Mouse (Mus musculus) left cerebral cortex, adult 11 months (tissue): Measurements from ENCODE around the gene Gm17268.
A peak's percentile ranks its signal among the peaks of the same experiment; 100 is the strongest.

Experiments used
- DNase-seq: peaks from one replicate; pipeline ENCODE4 v3.0.0; 2022; ENCODE audit warnings: low spot score

Gene Gm17268

DNA sequence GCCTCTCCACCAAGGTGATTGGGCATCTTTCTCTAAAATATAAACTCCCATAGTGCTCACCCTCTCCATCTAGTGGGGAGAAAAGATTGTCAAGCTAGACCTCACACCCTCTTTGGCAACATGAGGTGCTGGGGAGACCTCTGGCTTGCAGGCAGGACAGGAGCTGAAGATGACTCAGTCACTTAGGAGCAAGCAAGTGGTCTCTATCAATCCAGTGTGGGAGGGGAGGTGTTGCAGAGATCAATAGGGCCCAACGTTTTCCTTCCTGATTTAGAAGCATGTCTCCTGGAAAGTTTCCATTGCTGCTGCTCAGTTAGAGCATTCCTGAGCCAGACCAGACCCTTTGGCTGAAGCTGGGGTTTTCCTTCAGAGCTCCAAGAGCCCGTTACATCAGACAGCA is at the start of gene Gm17268:
Gene Gm17268, minus strand, starts transcription at position 28 of the 400 bp plus-strand sequence.
- DNase-seq: no peak

- DNase-seq: no peak
Measured at GRCm38 (mm10) chr11:82084360-82084759, 46.0 kb upstream of the Gm17268 start.

DNA sequence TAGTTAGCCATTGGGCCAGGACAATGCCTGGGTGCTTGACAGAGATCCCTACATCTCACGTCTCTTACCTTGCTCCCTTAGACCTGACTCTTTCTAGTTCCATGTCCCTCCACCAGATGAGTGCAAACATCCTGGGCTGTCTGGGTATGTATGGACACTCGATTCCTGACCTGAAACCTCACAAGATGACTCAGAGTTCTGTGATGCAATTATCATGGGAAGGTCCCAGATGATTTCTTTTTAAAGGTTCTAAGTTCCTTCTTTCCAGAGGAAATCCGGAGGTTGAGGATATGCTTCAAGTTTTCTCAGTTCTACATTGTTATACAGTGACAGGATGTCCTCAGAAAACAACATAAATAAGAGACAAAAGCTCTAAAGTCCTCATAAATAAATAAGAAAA is 42.5 kb upstream of the Gm17268 start:
- no peak for DNase-seq

DNA sequence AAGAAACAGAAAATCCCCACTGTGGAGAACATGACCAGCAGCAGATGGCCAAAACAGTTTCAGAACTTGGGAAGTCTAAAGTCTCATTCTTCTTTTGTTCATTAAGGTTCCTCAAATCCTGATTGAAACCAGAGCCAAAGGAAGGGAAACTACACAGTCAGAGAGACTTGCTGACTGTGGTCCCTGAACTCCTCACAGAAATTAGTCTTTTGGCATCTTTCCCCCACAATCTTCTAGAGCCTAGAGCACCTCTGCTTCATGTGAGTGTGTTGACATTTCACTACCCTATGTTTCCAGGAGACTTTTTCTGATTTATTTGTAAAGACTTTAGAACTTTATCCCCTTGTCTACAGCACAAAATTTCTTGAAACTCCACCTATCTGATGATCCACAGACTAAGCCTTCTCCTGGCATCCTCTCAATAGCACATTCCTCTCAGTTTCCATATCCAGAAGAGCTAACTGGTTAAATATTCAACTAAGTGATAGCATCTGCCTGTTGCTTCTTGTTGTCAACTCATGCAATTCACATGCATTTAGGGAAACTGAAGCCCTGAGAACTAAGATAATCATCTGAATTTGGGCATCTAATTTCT is 39.9 kb upstream of the Gm17268 start:
- DNase-seq: no peak

- no peak for DNase-seq
Measured at GRCm38 (mm10) chr11:82077031-82077430, 38.7 kb upstream of the Gm17268 start.

GRCm38 (mm10) chr11:82073686-82074085 is 35.3 kb upstream of the Gm17268 start:
- DNase-seq: no peak

DNA sequence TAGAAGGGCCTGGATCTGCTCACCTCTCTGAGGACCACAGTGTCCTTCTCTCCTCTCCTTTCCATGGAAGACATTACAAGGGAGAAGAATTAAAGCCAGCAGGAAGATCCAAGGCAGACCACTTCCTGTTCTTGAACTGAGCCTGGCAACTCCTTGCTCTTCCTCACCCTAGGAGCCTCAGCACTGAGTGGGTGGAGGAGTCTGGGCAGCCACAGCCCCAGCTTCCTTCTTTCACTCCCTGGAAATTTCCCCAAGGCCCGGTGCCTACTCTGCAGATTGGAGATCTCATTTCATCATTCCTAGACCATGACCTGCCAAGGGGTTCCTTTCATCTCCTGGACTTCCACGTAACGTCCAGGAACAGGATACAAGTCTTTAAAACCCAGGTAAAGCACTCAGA is 34.6 kb upstream of the Gm17268 start:
- DNase-seq: no peak

DNA sequence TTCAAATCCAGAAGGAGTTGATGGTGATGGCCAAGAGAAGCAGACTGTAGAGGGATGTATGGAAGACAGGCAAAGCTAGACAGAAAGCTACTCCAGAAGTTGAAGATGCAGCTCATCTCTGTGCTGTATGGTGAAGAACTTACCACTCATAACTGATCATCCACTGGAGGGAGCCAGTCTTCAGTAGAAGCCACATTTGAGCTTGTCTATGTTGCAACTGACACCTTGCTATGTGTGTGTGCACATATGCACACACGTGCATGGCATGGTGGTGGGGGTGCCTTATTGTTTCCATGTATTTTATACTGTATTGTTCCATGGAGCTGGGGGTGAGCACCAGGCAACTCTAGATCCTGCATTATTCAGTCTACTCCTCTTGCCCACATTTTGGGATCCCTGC is 34.0 kb upstream of the Gm17268 start:
- DNase-seq: no peak

- DNase-seq: no peak
Measured at GRCm38 (mm10) chr11:82071076-82071475, 32.7 kb upstream of the Gm17268 start.

GRCm38 (mm10) chr11:82066953-82067571 is 28.7 kb upstream of the Gm17268 start:
- no peak for DNase-seq

DNA sequence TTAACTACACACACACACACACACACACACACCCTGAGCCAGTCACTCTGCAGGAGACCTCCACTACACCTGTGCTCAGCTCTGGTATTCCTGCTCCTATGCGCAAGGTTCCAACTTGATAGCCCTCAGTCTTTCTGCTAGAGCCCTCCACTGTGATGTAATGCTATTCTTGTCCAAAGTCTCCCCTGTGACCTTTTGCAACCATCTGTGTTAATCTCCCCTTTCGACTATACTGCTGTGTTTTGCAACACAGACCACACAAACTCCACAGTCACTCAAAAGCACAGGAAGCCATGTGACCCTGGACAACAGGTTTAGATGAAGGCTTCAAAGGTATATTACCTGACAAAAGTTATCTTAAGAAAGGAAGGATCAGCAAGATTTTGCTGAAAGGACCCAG is 25.1 kb upstream of the Gm17268 start:
- DNase-seq: no peak

- DNase-seq: no peak
Measured at GRCm38 (mm10) chr11:82062226-82062625, 23.9 kb upstream of the Gm17268 start.

DNA sequence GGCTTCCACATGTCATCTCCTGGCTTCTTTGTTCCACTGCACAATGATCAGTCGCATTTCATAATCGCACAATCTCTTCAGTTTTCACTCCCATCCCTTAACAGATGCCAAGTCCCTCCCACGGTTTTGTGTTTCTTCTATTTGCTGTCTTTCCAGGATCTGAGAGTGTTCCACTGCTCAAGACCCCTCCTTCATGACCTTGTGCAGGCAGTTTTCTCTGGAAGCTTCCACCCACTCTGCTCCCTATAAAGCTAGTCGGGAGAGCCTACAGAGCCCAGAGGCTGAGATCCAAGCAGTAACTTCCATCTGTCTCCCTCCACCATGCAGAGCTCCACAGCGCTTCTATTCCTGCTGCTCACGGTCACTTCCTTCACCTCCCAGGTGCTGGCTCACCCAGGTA is 19.3 kb upstream of the Gm17268 start, which contains the start of gene Ccl11:
Gene Ccl11, plus strand, starts transcription at position 178 of the 400 bp plus-strand sequence.
- DNase-seq: no peak

GRCm38 (mm10) chr11:82053849-82054248 is 15.5 kb upstream of the Gm17268 start:
- DNase-seq: no peak

- DNase-seq: no peak
Measured at GRCm38 (mm10) chr11:82047746-82048415, 9.5 kb upstream of the Gm17268 start.

- no peak for DNase-seq
Measured at GRCm38 (mm10) chr11:82045471-82045870, 7.1 kb upstream of the Gm17268 start, which contains the start of gene Ccl7. Ccl7 (plus strand) TSS chr11:82045712.

DNA sequence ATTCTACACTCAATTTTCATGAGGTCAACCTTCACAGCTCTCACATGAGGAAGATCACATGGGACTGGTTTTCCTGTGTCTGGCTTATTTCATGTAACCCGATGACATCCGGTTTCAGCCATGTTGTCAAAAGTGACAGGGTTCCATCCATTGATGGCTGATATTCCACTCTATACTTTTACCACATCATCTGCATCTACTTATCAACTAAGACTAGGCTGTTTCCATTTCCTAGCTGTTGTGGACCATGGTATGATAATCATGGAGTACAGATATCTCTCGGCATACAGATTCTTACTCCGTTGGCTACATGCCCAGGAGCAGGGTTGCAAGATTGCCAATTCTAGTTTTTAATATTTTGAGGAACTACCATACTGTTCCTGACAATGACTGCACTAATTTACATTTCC is 3.3 kb upstream of the Gm17268 start:
- no peak for DNase-seq

GRCm38 (mm10) chr11:82039132-82039660 is 834 bp upstream of the Gm17268 start:
- DNase-seq: no peak

DNA sequence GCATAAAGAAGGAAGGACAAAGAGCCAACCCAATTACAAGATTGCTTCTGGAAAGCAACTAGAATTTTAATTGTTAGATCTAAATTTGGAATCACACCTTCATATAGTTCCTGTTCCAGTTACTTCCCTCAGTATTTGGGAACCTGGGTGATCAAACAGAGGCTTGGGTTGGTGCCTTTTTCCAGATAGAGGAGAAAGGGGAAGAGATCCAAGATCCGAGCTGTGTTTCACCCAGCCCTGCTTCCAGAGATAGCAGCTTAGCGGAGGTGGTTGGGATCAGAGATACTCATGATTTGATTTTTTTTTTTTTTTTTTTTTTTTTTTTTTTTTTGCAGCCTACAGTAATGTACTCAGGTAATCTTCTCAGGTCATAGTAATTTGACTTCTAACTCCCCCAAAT is 2.5 kb downstream of the Gm17268 start:
- no peak for DNase-seq

GRCm38 (mm10) chr11:82035356-82035755 is 3.0 kb downstream of the Gm17268 start, which contains the start of gene Ccl2:
Ccl2 (plus strand) TSS chr11:82035571.
- peak; percentile 51 for DNase-seq

GRCm38 (mm10) chr11:82034446-82034845 is 3.9 kb downstream of the Gm17268 start:
- DNase-seq: no peak

- DNase-seq: no peak
Measured at GRCm38 (mm10) chr11:82032678-82033344, 5.6 kb downstream of the Gm17268 start.
